Mouse (Mus musculus): ENCODE results near the gene Nrcam. TPM values are rescaled to one million over a fixed set of nuclear protein-coding genes. Genes with fewer than 3 reads are reported as not detected.

Nrcam gene
- total RNA-seq, 2 experiments from 2014 or later: 515 to 517 TPM

- no peak for TF ChIP-seq CTCF (IDR thresholded peaks at IDR 0.05)
- no peak overlapping the region for H3K4me3 ChIP-seq
- no peak for DNase-seq (ENCODE audit: extremely low spot score in 1 of 2, low spot score in 2 of 2)
- intact Hi-C loops (cut with DNase I): no loop called here
- H3K27ac ChIP-seq: no peak overlapping the region
Observed at GRCm38 (mm10) chr12:44492759-44493479, 164.2 kb downstream of the Nrcam start.

- Histone ChIP-seq H3K4me3 (no peak overlapping the region), H3K27ac (no peak overlapping the region)
- intact Hi-C loops (cut with DNase I): loop anchor here (2.0 kb wide), 1 partner anchor 25 kb away; no protein-coding TSS in a partner anchor
- no peak for TF ChIP-seq CTCF (IDR thresholded peaks at IDR 0.05)
- no peak for DNase-seq (ENCODE audit: extremely low spot score in 1 of 2, low spot score in 2 of 2)
Observed at GRCm38 (mm10) chr12:44497762-44498161, 169.1 kb downstream of the Nrcam start.

- no peak for DNase-seq (ENCODE audit: extremely low spot score in 1 of 2, low spot score in 2 of 2)
- TF ChIP-seq CTCF (IDR thresholded peaks at IDR 0.05): no peak
- intact Hi-C loops (cut with DNase I): loop anchor here (2.0 kb wide), 1 partner anchor 26 kb away; no protein-coding TSS in a partner anchor
- H3K4me3 ChIP-seq: no peak overlapping the region
- no peak overlapping the region for H3K27ac ChIP-seq
Observed at GRCm38 (mm10) chr12:44498872-44499271, 170.2 kb downstream of the Nrcam start.

- intact Hi-C loops (cut with DNase I): no loop called here
- H3K27ac ChIP-seq: no peak overlapping the region
Observed at GRCm38 (mm10) chr12:44501807-44502487, 173.3 kb downstream of the Nrcam start.

GRCm38 (mm10) chr12:44503737-44504136 lies 175.1 kb downstream of the Nrcam start:
- TF ChIP-seq CTCF (IDR thresholded peaks at IDR 0.05): no peak
- intact Hi-C loops (cut with DNase I): no loop called here
- H3K27ac ChIP-seq: no peak overlapping the region
- DNase-seq (ENCODE audit: extremely low spot score in 1 of 2, low spot score in 2 of 2): no peak
- H3K4me3 ChIP-seq: no peak overlapping the region

More at GRCm38 (mm10) chr12:44501807-44502487, 173.3 kb downstream of the Nrcam start:
- H3K4me3 ChIP-seq: no peak overlapping the region
- no peak for DNase-seq (ENCODE audit: extremely low spot score in 1 of 2, low spot score in 2 of 2)
- TF ChIP-seq CTCF (IDR thresholded peaks at IDR 0.05): no peak

- no peak for TF ChIP-seq CTCF (IDR thresholded peaks at IDR 0.05)
- H3K27ac ChIP-seq: no peak overlapping the region
- no peak for DNase-seq (ENCODE audit: extremely low spot score in 1 of 2, low spot score in 2 of 2)
- intact Hi-C loops (cut with DNase I): no loop called here
- H3K4me3 ChIP-seq: no peak overlapping the region
Observed at GRCm38 (mm10) chr12:44508635-44509034, 179.9 kb downstream of the Nrcam start.

- TF ChIP-seq CTCF (IDR thresholded peaks at IDR 0.05): no peak
- H3K4me3 ChIP-seq: no peak overlapping the region
- H3K27ac ChIP-seq: no peak overlapping the region
- intact Hi-C loops (cut with DNase I): no loop called here
- no peak for DNase-seq (ENCODE audit: extremely low spot score in 1 of 2, low spot score in 2 of 2)
Observed at GRCm38 (mm10) chr12:44509406-44510104, 180.9 kb downstream of the Nrcam start.

- Histone ChIP-seq H3K27ac (no peak overlapping the region), H3K4me3 (no peak overlapping the region)
- no peak for DNase-seq (ENCODE audit: extremely low spot score in 1 of 2, low spot score in 2 of 2)
- intact Hi-C loops (cut with DNase I): no loop called here
- TF ChIP-seq CTCF (IDR thresholded peaks at IDR 0.05): no peak
Observed at GRCm38 (mm10) chr12:44515066-44515465, 186.4 kb downstream of the Nrcam start.

GRCm38 (mm10) chr12:44519440-44520141 lies 190.9 kb downstream of the Nrcam start:
- intact Hi-C loops (cut with DNase I): no loop called here
- DNase-seq (ENCODE audit: extremely low spot score in 1 of 2, low spot score in 2 of 2): no peak
- no peak for TF ChIP-seq CTCF (IDR thresholded peaks at IDR 0.05)
- no peak overlapping the region for H3K4me3 ChIP-seq
- no peak overlapping the region for H3K27ac ChIP-seq

GRCm38 (mm10) chr12:44521496-44521895 lies 192.8 kb downstream of the Nrcam start:
- no peak for DNase-seq (ENCODE audit: extremely low spot score in 1 of 2, low spot score in 2 of 2)
- Histone ChIP-seq H3K4me3 (no peak overlapping the region), H3K27ac (no peak overlapping the region)
- TF ChIP-seq CTCF (IDR thresholded peaks at IDR 0.05): no peak
- intact Hi-C loops (cut with DNase I): no loop called here
